Mouse (Mus musculus): ENCODE measurements around the gene Hinfp.
"Not testable (repeated sequence)": the region's sequence is repeated elsewhere in the genome, so short reads cannot be mapped to it uniquely, and the experiment has no call there.

Hinfp gene

DNA sequence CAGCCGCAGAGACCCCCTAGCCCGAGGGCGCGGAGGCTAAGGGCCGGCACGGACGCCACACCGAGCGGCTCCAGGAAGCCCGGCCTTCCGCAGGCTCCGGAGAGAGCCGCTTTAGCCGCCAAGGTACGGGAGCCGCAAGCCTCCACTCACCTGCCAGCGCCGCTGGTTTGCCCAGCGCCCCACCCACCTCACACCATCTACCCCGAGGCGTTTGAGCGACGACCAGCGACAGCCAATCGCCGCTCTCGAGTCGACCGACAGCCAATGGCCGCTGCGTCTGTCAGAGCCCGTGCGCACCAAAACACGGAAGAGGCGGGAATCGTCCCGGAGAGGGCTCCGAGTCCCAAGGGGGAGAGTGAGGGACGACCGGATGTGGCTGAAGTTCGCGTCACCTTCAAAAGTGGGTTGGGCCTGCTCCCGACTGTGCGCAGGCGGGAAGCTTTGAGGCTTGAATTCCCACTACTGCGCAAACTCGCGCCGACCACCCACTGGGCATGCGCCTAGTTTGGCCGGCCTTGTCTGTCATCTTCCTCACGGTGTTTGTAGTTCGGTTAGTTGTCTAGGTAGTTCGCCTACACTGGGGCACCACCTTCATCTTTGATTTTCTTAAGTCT is at the start of gene Hinfp:
Gene Hinfp, minus strand, starts transcription at position 206 of the 614 bp plus-strand sequence.
- ATAC-seq (ENCODE audit: low TSS enrichment): peak; percentile 98

DNA sequence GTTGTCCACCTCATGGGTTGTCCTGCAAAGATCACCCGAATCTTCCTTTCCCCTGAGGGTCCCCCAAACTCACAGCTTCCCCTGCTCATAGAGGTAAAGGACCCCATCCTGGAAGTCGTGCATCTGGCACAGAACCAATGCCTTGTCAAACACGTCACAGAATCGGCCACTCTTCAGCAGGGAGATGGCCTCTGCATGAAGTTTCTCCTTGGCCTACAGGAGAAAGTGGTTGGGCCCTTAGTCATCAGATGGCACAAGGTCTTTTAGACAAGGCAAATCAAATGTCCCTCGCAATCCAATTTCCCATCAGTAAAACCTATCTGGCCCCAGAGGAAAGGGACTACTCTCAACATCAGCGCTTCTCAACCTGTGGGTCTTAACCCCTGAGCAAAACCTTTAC is 47.7 kb upstream of the Hinfp start:
- no peak for ATAC-seq (ENCODE audit: low TSS enrichment)

DNA sequence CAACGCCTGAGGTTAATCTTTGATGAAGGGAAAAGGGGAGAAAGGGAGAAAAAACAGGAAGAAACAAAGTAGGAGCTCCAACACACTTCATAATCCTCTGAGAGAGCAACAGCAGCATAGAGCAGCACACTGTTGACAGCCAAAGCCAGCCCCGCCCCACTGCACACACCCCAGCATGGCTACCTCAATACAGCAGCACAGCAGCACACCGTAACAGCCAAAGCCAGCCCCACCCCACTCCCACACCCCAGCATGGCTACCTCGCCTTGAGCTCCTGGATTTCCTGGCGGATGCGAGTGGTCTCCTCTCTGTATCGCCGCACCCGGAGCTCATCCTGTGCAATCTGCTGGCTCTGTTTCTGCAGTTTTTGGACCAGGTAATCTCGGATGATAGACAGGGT is 46.9 kb upstream of the Hinfp start:
- no peak for ATAC-seq (ENCODE audit: low TSS enrichment)

DNA sequence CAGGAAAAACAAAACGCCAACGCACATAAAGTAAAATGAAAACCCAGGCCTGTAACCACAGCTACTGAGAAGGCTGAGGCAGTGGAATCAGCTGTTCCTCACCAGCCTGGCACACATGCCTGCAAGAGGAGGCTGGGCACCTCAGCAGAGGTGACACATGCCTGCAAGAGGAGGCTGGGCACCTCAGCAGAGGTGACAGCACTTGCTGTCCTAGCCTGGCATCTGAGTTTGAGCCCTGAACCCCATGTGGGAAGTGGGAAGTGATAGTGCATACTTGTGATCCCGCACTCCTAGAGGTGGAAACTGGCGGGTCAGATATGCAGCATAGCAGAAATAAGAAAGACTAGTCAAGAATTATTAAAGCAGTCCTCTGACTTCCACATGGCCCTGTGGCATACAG is 45.9 kb upstream of the Hinfp start:
- peak; percentile 50; the same call in 1 of the 2 replicates for ATAC-seq (ENCODE audit: low TSS enrichment)

DNA sequence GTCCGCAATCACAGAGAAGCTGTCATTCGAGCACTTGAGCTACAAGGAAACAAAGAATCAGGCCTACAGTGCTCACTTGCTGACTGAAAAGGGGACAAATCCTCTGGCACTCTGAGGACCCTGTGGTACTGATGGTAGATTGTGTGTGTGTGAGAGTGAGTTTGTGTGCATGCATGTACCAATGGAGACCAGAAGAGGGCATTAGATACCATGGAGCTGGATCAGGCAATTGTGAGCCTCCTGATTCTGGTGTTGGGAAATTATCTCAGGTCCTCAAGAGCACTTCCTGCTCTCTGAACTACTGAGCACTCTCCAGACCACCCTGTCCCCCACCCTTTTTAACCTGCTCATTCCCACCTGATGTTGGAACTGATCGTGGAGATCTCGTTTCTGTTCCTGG is 43.1 kb upstream of the Hinfp start:
- ATAC-seq (ENCODE audit: low TSS enrichment): no peak

DNA sequence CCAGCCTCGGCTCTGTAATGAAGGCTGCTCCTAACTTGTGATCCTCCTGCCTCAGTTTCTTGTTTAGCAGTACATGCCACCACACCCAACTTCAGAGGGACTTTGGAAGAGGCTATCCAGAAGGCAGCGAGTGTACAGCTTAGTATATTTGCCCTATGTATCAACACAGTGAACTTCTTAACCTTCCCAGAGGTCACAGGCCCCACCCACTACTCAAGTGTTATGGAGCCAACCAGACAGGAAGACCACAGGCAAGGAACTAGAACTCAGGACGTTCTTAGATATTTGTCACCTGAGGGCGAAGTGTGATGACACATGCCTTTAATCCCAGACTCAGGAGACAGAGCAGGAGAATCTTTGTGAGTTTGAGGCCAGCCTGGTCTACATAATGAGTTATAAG is 42.1 kb upstream of the Hinfp start:
- no peak for ATAC-seq (ENCODE audit: low TSS enrichment)

DNA sequence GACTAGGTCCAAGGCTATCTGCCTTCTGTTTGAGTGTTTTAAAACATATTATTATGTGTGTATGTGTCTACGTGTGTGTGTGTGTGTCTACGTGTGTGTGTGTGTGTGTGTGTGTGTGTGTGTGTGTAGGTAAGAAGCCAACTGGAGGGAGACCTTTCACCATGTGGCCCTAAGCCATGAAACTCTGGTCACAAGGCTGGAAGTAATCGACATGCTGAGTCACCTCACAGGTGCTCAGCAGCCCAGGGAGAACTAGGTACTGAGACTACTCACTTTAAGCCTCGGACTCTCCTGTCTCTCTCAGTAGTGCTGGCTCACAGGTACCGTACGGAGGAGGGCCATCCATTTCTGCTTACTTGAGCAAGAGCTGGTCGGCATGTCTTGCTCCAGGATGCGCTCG is 41.7 kb upstream of the Hinfp start:
- ATAC-seq (ENCODE audit: low TSS enrichment): no peak

DNA sequence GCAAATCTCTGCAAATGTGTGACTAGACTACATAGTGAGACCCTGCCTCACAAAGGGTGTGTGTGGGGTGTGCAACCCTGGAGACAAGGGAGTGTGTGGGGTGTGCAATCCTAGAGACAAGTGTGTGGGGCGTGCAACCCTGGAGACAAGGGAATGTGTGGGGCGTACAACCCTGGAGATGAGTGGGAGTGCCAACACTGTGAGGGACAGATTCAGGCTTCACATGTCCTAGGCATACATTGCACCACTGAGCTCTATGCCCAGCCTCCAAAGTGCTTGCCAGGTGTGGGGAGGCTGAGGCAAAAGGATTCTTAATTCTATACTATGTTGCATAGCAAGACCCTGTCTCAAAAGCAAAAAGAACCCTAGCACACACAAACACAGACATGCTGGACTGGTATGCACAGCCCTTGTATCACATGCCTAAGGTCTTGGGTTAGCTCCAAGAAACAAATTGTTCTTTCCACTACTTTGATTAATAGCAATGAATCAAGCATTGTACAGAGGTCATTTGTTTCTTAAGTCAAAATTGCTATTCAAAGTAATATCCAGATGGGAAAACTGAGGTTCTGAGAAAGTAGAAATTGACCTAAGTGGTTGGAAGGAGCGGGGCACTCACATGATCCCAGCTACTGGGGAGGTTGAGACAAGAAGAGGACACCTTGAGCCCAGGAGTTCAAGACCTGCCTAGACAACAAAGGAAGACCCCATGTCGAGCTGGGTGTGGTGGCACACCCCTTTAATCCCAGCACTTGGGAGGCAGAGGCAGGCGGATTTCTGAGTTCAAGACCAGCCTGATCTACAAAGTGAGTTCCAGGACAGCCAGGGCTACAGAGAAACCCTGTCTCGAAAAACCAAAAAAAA is 40.3 kb upstream of the Hinfp start:
- peak; percentile 15; the same call in 1 of the 2 replicates for ATAC-seq (ENCODE audit: low TSS enrichment)

DNA sequence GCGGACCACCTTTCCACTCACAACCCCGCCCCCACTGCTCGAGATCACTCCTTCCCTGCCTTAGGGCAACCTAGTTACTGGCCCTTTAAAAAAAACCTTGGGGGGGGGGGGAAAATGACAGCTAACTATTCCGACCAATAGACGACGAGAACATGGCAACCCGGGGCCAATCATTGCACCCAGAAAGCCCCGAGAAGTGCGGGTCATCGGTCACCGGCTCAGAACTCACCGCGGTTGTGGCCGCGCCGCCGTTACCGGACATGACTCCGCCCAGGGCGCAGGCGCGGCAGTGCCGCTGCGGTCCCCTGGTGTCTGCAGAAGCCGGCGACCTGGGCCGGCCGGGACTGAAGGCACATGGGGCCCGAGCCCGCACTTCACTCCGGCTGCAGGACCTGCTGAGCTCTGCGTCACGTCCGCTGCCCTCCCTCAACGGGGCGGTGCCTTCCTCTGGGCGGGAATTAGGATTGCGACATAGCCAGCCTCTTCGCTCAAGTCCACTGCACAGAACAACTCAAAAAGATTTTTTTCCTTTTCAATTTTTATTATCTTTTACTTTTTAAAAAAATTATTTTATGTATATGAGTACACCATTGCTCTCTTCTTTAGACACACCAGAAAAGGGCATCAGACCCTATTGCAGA is 38.4 kb upstream of the Hinfp start, which contains the start of gene Hmbs:
Gene Hmbs, minus strand, starts transcription at position 448 of the 641 bp plus-strand sequence.
- ATAC-seq (ENCODE audit: low TSS enrichment): peak; percentile 92

DNA sequence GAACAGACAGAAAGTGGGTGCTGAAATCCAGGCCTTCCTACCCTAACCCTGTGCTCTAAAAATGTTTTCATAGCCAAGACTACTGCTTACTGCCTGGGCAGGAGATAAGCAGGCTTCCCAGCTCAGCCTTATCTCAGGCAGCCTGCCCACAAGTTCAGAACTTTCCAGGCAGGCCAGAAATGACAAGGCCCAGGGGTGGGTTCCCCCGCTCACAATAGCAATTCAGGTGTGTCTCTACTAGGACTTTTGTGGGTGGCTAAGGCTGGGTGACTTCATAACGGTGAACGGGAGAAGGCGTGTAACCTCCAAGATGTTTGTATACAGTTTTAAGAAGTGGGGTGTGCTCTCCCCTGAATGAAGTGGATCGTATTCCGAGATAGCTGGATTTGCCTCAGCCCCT is 37.8 kb upstream of the Hinfp start:
- no peak; the same call in none of the 2 replicates for ATAC-seq (ENCODE audit: low TSS enrichment)

DNA sequence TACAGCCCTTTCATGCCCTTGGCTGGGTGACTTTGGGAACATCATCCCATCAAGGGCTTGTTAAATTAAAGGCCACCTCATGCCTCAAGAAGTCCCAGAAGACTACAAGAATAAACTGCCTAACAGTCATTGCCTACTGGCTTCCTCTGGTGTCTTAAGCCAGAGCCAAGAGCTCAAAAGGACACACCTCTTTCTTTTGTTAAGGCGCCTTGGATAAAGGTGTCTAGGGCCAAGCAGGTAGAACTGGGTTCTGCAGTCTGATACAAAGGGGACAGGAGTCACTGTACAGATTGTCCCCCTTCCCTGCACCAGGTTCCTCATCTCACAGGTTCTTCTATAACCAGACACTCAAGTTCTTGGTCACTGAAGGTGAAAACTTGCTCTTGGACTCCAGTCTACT is 37.1 kb upstream of the Hinfp start:
- ATAC-seq (ENCODE audit: low TSS enrichment): no peak

DNA sequence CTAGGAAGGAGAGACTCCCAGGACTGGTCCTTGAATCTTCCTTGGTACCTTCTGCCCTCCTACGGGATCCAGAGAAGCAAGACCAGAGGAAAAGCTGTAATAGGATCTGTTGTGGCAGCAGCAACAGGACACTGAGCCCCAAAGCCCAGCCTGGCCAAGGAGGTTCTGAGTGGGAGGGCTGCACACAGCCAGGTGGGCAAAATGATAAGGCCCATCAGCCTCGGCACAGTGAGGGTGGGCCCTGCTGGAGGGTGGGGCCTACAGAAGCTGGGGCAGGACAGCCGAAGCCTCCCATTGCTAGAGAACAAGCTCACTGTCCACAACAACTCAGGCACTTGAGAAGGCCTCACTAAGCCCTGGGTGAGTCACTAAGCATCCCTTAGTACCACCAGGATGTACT is 36.7 kb upstream of the Hinfp start:
- no peak for ATAC-seq (ENCODE audit: low TSS enrichment)

DNA sequence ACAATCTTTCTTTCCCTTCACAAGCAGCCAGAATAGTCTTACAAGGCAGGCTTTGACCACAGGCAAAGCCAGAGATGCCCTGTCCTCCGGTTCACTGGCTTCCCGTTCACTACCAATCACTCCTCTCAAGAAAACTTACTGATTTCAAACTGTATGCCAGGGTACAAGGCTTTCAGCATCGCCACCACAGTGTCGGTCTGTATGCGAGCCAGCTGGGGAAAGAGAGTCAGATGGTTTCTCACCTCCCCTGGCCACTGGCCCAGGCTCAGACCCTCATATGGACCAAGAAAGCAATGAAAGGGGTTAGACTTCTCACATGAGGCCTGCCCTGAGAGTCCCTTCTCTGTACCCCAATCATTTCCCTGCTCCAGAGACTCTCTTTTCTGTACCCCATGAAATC is 36.0 kb upstream of the Hinfp start:
- ATAC-seq (ENCODE audit: low TSS enrichment): no peak

DNA sequence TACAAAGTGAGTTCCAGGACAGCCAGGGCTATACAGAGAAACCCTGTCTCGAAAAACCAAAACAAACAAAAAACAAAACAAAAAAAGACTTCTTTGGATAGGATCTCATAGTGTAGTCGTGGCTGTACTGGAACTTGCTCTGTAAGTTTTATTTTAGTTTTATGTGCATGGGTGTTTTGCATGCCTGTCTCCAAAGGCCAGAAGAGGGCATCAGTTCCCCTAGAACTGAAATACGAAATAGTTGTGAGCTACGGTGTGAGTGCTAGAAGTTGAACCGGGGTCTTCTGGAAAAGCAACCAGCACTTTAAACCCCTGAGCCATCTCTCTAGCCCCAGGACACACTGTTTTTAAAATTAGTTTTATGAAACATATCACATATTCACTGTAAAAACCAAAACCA is 33.1 kb upstream of the Hinfp start:
- ATAC-seq (ENCODE audit: low TSS enrichment): no peak

DNA sequence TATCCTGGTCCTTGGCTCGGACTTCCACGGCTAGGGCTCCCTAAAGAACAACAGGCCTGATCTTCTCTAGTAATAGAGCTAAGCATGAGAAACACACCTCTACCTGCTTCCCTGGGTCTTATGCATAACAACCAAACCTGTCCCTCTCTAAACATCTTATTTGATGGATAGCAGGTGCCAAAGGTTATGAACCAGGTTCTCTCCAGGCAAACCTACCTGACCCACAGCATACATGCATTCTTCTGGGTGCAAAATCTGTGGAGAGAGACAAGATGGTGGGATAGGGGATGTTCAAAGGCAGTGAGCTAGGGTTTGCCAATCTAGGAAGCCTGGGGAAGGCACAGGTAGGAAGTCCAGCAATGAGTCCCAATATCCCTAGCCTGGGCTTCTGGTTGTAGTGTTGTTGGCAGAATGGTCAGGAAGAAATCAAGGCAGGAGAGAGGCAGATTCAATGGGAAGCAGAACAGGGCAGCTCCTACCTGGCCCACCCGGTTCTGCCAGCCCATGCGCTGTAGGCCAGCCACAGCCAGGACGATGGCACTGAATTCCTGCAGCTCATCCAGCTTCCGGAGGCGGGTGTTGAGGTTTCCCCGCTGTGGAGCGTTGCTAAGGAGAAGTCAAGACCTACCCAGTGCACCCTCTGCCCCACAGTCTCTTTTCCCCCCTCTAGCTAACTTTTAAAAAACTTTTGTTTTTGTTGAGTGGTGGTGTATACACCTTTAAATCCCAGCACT is 32.1 kb upstream of the Hinfp start:
- ATAC-seq (ENCODE audit: low TSS enrichment): no peak

DNA sequence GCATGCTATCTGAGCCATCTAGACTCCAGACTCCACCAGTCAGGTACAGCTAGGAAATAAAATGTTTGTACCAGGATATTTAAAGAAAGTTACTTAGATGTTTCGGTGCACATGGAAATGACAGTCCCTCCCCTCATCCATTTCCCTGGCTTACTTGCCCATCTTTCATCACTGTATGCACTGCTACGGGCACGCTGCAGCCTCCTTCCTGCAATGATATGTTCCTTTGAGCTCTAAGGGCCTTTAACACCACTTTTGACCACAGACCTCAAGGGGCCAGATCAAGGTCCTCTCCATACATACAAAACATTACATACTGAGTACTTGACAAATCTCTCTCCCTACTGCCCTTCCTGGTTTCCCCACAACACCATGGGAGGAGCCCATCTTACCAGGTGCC is 31.5 kb upstream of the Hinfp start:
- no peak for ATAC-seq (ENCODE audit: low TSS enrichment)

DNA sequence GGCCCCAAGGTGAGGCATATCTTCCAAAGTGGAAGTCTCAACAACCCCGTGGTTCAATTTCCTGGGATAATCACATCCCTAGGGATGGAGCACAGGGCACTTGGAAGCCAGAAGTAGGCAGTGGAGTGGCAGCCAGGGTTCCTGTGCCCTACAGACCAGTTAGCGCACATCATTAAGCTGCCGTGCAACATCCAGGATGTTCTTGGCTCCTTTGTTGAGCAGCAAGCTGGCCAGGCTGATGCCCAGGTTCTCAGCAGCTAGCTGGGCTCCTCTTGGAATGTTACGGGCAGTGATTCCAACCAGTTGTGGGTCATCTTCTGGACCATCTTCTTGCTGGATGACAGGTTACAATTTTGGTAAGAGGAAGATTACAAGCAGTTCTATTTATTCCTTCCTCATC is 31.0 kb upstream of the Hinfp start:
- ATAC-seq (ENCODE audit: low TSS enrichment): not testable (repeated sequence)

DNA sequence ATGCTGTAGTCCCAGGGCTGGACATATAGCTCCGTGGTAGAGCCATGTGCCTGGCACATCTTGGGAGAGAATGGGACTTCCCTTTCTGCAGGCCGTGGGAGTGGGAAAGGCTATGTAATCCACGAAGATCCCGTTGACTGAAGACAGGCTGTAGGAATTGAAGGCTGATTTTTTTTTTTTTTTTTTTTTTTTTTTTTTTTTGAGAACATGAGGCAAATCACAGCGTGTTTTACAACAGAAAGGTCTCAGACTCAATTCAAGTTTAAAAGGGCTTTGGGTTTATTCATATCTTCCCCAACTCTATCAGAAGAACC is 30.6 kb upstream of the Hinfp start:
- ATAC-seq (ENCODE audit: low TSS enrichment): no peak

DNA sequence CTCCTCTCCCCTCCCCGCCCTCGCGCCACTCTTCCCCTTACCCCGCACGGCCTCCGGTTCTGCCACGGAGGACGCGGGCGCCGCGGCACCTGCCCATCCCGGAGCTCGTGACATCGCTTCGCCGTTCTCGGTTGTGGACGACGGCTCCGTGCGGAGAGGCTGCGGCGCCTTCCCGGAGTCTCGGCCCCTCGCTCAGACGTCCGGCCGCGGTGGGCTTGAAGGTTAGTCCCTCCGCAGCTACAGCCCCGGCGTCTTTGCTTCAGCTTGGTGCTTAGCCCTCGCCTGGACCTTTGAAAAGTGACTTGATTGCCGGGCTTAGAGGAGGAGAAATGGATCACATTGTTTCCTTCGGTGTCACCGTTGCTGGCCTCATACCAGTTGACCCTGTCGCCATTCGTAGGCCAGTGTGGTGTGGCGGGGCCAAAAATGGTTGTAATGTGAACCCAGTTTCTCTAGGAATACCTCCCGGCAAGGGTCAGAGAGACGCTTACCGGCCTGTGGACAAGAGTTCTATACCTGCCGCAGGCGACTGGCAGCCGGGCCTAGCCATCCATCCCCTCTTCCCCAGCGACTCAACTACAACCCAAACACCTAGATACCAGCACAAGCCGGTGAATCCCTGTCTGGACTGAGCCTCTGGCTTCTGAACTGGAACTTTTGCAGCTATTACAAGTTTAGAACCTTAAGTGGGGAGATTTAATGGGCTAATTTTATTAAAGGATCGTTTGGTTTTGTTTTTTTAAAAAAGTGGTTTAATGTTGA is 30.0 kb upstream of the Hinfp start:
- ATAC-seq (ENCODE audit: low TSS enrichment): peak; percentile 32; the same call in 1 of the 2 replicates

DNA sequence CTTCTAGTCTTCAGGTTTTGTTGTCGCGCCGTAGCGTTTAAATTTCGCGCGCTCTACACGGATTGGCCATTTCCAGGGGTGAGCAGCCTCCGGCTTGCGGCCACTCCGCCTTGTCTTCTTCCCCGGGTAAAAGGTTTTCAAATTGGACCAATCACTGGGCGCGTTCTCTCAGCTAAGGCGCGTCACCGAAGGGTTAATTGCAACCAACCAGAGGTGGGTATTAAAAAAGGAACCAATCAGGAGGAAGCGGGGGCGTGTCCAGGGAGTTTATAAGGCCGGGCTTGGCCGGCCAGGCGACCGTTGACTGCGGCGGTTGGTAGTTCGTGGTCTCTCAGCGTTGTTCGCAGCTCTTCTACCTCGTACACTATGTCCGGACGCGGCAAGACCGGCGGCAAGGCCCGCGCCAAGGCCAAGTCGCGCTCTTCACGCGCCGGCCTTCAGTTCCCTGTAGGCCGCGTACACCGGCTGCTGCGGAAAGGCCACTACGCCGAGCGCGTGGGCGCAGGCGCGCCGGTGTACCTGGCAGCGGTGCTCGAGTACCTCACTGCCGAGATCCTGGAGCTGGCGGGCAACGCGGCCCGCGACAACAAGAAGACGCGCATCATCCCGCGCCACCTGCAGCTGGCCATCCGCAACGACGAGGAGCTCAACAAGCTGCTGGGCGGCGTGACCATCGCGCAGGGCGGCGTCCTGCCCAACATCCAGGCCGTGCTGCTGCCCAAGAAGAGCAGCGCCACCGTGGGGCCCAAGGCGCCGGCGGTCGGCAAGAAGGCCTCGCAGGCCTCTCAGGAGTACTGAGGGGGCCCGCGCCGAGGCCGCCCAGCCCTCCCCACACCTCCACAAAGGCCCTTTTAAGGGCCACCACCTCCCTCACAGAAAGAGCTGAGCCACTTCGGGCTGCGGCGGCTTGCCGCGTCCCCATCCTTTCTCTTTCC is 29.2 kb upstream of the Hinfp start, which contains the start of gene H2afx:
Gene H2afx, plus strand, starts transcription at position 299 of the 935 bp plus-strand sequence.
- peak; percentile 97 for ATAC-seq (ENCODE audit: low TSS enrichment)

Data from frontal cortex, adult (tissue).